Mouse (Mus musculus) lung, adult 2 months (tissue): ENCODE measurements at regions not wholly inside any gene's neighbourhood (a gene's known extent, or its start where the extent isn't known, plus 50 kb on each side); places are given as distances from the start of the nearest gene placed in this dataset.

Experiments
- DNase-seq: peaks from one replicate; pipeline ENCODE4 v3.0.0; 2022
- H3K4me1 ChIP-seq: fragments of 200-500 bp; 2 replicates; pipeline ENCODE4 v1.6.1; 2011; ENCODE audit warnings: low read length; ENCODE audit not compliant: control insufficient read depth, insufficient read depth
- H3K4me3 ChIP-seq: fragments of 200-500 bp; replicated peaks from 2 replicates; pipeline ENCODE3; 2011; ENCODE audit warnings: low read depth, mild to moderate bottlenecking, control low read depth, low read length; ENCODE audit errors: extremely low read depth
- CTCF ChIP-seq: fragments of 200-500 bp; IDR thresholded peaks from 2 replicates; pipeline ENCODE4 v1.5.1; 2011; ENCODE audit warnings: mild to moderate bottlenecking, low read length, control low read depth; ENCODE audit not compliant: insufficient read depth
- POLR2A ChIP-seq: fragments of 200-500 bp; IDR thresholded peaks from 2 replicates; pipeline ENCODE4 v1.6.1; 2011; ENCODE audit warnings: low read depth, mild to moderate bottlenecking, control low read depth, low read length, borderline replicate concordance; ENCODE audit errors: extremely low read depth
- WGBS: fragments of 180-500 bp; shearing (Covaris S2); methylation state at CpG from one replicate; pipeline ENCODE4 v1.1.7; 2018; 5-methylcytosine and 5-hydroxymethylcytosine counted together

DNA sequence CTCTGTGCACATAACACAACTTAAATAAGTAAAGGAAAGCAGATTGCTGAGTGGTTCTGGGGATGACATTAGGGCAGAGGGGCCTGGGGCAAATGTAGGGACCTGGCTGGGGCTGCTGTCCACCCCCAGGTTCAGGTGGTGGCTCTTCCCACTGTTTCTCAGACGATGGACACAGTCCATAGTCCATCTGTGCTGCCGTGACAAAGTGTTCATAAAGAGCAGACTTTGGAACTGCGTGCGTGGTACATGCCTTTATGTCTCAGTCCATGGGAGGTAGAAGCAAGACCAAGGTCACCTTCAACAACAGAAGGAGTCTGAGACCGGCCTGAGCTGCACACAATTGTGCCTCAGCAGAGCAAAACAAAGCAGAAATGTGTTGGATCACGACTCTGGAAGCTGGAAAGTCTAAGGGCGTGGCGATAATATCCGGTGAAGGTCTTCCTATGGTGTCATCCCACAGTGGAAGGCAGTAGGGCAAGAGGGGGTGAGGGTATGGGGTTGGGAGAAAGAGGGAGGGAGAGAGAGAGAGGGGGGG, 117.4 kb downstream of the Vegfa start:
- H3K4me1 ChIP-seq: no peaks in the 10 kb centered on the region
- no peak overlapping the region for H3K4me3 ChIP-seq
- TF ChIP-seq POLR2A (no peak), CTCF (no peak)
- 83% methylated on average over 9 of the region's 9 CpGs for WGBS
- no peak for DNase-seq

DNA sequence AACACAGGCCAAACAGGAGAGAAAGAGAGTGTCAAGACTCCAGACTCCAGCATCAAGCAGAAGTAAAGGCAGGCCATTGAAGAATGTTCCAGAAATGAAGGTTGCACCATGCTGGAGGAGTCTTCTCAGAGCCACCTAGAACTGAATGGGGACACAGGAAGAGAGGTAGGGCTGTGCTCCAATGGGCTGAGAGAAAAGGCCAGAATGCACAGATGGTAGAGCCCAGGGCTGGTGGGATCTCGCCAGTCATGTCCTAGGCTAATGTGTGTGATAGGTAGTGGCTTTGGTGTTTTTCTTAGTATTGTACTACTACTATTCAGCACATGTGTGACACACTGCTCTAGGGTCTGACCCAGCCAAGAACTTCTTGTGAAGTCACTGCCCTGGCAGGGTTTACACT, 117.9 kb downstream of the Vegfa start:
- TF ChIP-seq CTCF (no peak), POLR2A (no peak)
- DNase-seq: no peak

DNA sequence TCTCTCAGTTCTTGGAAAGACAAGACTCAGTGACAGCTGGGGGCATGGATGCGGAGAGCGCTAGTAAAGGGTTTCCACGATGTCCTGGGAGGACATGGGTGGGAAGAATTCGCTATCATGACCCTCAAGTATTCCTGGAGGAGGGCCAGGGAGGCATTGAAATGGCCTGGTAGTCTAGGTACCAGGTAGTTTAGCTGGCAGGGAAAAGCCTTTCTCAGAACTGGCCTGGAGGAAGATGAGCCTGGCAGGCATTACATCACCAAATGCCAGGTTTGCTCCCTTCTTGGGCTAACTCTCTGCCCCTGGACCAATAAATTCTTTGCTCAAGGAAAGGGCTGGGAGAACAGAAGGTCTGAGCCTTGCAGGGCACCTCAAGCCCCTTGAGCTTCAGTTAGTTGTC, 118.5 kb downstream of the Vegfa start:
- DNase-seq: no peak
- TF ChIP-seq CTCF (no peak), POLR2A (no peak)
- Histone ChIP-seq H3K4me1 (no peaks in the 10 kb centered on the region), H3K4me3 (no peak overlapping the region)
- 88% methylated on average over 4 of the region's 4 CpGs for WGBS

More for the DNA sequence above, 117.9 kb downstream of the Vegfa start:
- 85% methylated on average over 1 of the region's 1 CpGs for WGBS
- H3K4me1 ChIP-seq: no peaks in the 10 kb centered on the region
- no peak overlapping the region for H3K4me3 ChIP-seq

DNA sequence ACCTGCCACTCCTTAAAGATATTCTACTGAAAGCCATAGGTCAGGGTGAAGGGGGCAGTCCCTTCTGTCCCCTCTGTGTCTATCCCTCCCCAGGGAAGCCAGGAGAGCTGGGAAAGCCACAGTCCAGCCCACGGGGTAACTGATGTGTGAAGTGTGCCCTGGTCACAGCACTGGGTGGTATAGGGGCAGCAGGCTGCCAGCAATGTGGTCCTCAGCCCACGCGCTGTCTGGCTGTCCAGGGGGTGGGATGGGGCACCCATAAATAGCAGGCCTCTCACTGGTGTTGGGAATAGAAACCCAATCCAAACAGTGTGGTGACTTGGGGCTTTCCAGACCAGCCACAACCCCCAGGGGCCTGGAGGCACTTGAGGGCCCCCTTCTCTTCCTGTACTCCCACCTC, 120.0 kb downstream of the Vegfa start:
- no peak for DNase-seq
- Histone ChIP-seq H3K4me1 (no peaks in the 10 kb centered on the region), H3K4me3 (no peak overlapping the region)
- TF ChIP-seq POLR2A: no peak
- TF ChIP-seq CTCF: no peak
- WGBS: 86% methylated on average over 3 of the region's 3 CpGs

DNA sequence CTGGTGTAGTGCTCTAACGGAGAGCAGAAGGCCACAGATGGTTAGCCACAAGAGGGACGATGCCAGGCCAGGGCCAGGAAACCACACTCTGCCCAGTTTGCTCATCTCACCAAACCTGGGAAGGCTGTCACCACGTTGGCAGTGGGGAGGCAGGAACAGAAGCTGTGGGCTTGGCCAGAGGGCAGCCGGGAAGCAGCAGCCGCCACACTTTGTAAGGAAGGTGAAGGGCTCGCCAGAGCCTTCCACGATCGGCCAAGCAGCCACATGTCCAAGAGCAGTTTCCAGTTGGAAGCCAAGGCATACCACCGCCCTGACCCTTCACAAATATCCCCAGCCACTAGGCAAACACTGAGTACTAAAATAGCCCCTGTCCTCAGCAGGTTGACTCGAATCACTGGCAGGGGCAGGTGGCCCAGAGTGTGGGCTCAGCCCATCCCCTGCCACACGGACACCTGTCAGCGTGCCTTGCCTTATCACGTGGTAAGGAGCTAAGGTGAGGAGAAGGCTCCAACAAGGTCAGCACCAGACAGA, 120.9 kb downstream of the Vegfa start:
- WGBS: 83% methylated on average over 13 of the region's 13 CpGs
- Histone ChIP-seq H3K4me3 (no peak overlapping the region), H3K4me1 (no peaks in the 10 kb centered on the region)
- DNase-seq: no peak
- TF ChIP-seq CTCF: no peak
- no peak for TF ChIP-seq POLR2A

DNA sequence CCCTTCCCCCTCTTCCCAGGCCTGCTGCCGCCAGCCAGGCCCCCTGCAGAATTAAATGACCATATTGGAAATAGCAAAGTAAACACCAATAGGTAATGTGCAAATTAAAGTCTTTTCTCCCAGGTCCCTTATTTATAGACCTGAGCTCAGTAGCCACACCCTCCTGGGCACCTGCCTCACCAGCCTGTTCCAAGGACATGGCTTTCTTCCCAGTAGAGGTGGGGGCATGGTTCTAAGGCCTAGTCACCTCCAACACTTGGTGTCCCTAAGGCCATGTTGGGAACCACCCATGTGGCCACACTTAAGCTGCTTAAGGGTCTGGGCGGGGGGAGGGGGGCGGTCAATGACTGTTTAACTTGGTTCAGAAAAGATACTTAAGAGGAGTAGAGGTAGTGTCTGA, 121.9 kb downstream of the Vegfa start:
- Histone ChIP-seq H3K4me1 (no peaks in the 10 kb centered on the region), H3K4me3 (no peak overlapping the region)
- DNase-seq: no peak
- WGBS: 68% methylated on average over 3 of the region's 3 CpGs
- TF ChIP-seq CTCF: no peak
- TF ChIP-seq POLR2A: no peak

DNA sequence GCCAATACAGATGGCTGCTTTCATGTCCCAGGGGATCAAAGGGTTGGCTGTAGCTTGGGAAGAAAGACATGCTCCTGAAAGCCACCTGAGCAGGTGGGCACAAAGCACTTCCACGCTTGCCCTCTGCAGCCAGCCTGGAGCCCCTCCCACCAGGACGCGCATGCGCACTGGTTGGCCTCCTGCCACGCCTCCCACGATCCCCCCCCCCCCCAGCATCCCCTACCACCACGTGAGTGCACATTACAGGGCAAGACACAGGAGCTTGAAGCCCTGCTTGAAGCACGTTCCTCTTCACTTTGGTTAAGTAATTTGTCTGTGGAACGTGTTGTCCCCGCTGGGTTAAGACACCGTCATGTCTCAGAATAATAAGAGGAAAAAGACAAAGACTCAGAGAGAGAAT, 124.6 kb downstream of the Vegfa start:
- Histone ChIP-seq H3K4me3 (no peak overlapping the region), H3K4me1 (no peaks in the 10 kb centered on the region)
- no peak for DNase-seq
- TF ChIP-seq POLR2A (no peak), CTCF (no peak)
- 57% methylated on average over 11 of the region's 11 CpGs for WGBS

DNA sequence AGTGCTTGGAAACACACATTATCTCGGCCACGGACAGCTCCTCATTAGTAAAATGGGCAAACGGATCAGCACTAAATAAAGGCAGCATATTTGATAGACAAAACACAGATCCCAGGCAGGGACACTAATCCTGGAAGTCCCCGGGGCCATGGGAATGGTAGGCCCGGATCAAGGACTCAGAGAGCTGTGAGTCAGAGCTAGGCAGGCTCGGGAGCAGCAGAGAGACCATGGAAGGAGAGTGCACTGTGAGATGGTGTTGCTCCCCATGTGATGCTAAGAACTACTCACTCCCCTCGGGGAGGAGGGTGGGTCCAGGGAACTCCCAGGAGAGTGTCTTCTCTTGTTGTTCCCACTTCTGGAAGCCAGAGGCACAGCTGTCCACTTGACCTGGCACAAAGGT, 126.6 kb downstream of the Vegfa start:
- DNase-seq: no peak
- Histone ChIP-seq H3K4me3 (no peak overlapping the region), H3K4me1 (no peaks in the 10 kb centered on the region)
- no peak for TF ChIP-seq CTCF
- TF ChIP-seq POLR2A: no peak
- 55% methylated on average over 7 of the region's 7 CpGs for WGBS

DNA sequence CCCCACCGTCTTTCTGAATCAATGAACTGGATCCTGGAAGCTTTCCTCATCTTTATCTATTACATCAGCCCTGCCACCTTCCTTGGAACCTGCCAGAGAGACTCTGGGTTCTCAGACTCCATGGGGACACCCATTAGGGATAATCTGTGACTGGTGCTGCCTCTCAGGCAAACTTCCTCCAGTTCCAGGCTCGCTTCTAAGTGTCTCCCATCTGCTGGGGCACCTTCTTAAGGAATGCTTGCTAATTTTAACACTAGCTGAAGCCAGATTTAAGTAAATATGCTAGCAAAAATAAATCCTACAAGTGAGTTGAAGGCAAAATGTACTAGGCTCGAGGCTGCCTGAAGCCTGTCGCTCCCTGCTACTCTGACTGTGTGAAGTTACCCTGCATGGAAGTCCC, 127.9 kb downstream of the Vegfa start:
- no peaks in the 10 kb centered on the region for H3K4me1 ChIP-seq
- no peak for DNase-seq
- no peak overlapping the region for H3K4me3 ChIP-seq
- TF ChIP-seq CTCF (no peak), POLR2A (no peak)
- WGBS: 77% methylated on average over 4 of the region's 4 CpGs

DNA sequence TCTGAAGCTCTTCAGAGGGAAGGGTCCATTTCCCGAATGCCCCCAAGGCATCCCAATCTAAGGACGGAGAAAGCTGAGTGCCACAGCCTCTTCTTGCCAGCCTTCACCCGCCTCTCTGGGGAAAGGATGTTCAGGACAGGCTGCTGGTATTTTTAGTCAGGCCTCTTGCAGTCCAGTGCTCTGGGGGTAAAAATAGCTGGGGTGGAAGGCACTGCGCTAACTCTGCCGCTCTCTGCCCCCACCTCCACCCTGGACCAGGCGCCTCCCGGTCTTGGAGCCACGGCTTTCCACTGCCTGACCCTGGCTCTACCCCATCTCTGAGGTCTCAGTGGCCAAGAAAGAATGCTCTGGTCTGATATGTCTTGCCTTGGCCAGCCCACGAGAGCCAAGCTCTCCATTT, 128.9 kb downstream of the Vegfa start:
- H3K4me1 ChIP-seq: no peaks in the 10 kb centered on the region
- H3K4me3 ChIP-seq: no peak overlapping the region
- DNase-seq: no peak
- TF ChIP-seq CTCF (no peak), POLR2A (no peak)
- 72% methylated on average over 9 of the region's 9 CpGs for WGBS
